Mouse (Mus musculus) erythroid progenitor cell, adult 5-6 weeks (primary cell): ENCODE data around the gene Zc3h12b. TPM values are rescaled to one million over a fixed set of nuclear protein-coding genes. Genes with fewer than 3 reads are reported as not detected.

Experiments
- ATAC-seq: replicated peaks from 2 replicates; pipeline ENCODE4 v1.8.0; 2016; ENCODE audit warnings: moderate number of reproducible peaks, mild to moderate bottlenecking, moderate TSS enrichment, inconsistent platforms; ENCODE audit not compliant: poor library complexity, low FRiP score, severe bottlenecking
- total RNA-seq, 2 experiments: library from RNA; stranded (forward) in 1 of 2; stranded (reverse) in 1 of 2; fragments of 150-400 nt in 1 of 2; fragments of 186-747, 209-891 nt in 1 of 2; gene quantifications; 2 replicates each; pipeline versions ENCODE4 v1.2.3 to v1.2.4; 2015 to 2017; ENCODE audit warnings: low replicate concordance in 2 of 2

Gene Zc3h12b
- total RNA-seq (2015; ENCODE audit: low replicate concordance) (0.42 and 1.8 TPM in 2 replicates), total RNA-seq (2017; ENCODE audit: low replicate concordance) (not detected in 2 replicates)

- peak; percentile 52; the same call in 1 of the 2 replicates for ATAC-seq
These were observed at the start of gene Zc3h12b for GRCm38 (mm10) chrX:95711227-95712111. Gene Zc3h12b (plus strand): TSS chrX:95711678.

DNA sequence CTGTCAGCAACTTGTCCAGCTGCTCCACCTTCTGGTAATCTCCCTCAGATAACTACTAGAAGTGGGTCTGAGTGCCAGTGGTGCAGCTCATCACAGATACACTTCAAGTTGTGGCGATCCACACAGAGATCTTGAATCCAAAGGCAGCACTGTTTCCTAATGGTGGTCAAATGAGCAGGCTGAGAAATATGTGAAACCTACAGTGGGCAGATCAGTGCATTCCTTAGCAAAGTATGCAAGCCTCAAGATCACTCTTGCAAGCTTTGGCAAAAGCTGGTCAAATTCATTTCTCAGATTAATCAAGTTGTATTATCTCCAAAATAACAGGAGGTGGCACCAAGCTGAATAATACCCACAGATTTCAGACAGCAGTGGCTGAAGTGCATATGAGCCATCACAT is 29.3 kb upstream of the Zc3h12b start:
- no peak for ATAC-seq

GRCm38 (mm10) chrX:95687119-95687518 is 24.4 kb upstream of the Zc3h12b start:
- ATAC-seq, result no peak

DNA sequence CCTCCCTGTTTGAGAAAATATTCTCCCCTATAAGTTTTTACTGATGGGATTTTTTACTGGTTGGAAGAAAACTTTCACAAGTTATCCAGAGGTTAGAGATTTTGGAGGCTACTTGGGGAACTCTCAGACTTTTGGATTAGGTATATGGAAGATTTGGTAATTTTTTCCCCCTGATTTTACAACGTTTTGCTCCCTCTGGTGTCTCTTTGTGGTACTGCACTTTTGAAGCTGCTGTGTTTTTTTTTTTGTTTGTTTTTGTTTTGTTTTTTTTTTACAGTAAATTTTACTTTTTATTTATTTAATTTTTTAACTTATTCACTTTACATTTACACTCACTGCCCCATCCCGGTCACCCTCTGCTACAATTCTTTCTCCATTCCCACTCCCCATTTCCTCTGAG is 26.8 kb downstream of the Zc3h12b start:
- no peak for ATAC-seq

- ATAC-seq, result no peak
These were observed 84.4 kb downstream of the Zc3h12b start for GRCm38 (mm10) chrX:95795881-95796280.

GRCm38 (mm10) chrX:95801790-95802189 is 90.3 kb downstream of the Zc3h12b start:
- no peak for ATAC-seq

DNA sequence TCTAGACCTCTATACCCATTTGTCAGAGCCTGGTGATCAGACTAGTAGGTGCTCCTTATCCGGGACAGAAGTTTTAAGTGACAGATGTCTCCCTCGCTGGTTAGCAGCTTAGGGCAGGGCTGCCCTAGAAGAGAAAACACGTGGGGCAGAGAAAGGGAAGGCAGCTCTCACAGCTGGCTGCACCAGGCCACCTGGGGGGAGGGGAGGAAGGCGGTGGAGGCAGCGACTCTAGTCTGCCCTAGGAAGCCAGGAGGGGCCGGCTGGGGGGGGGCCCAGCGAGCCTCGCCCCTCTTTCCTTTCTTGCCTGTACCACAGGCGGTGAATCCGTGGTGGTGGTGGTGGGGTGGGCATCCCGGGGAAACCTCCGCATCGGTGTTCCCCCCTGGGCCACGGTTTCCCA is 141.3 kb downstream of the Zc3h12b start:
- ATAC-seq, result no peak

GRCm38 (mm10) chrX:95881111-95881510 is 169.6 kb downstream of the Zc3h12b start:
- no peak for ATAC-seq

DNA sequence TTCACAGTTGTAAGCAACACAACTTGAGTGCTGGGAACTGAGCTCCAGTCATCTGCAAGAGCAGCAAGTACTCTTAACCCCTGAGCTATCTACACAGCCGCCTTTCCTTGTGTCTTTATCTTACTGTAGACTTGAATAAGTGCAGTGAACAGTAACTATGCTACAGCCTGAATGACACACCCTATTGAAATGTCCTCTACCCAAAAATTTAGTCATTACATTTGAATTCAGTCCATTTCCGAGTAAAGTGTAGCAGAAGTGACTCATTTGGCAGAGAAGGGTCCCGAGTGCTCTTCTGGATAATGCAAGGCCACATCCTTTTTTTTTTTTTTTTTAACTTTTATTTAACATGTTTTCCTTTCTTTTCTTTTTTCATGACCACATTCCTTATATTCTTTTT is 191.2 kb downstream of the Zc3h12b start:
- ATAC-seq, result no peak

DNA sequence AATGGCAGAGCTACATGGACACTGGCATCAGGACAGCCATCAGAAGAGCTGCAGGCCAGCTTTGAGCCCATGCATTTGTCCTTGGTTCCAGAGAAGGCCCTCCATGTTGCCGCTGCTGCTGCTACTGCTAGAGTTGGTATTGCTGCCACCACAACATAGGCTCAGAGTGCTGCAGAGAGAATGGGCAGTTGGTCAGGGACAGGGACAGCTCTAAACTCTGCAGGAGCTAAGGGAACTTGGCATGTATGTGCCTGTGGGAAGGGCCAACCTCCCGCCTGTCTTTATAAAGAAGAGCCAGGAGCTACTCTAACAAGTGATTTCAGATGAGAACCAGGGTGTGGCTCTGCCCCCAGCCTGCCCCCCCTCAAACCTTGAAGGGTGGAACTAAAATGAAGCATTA is 224.0 kb downstream of the Zc3h12b start:
- ATAC-seq, result no peak

DNA sequence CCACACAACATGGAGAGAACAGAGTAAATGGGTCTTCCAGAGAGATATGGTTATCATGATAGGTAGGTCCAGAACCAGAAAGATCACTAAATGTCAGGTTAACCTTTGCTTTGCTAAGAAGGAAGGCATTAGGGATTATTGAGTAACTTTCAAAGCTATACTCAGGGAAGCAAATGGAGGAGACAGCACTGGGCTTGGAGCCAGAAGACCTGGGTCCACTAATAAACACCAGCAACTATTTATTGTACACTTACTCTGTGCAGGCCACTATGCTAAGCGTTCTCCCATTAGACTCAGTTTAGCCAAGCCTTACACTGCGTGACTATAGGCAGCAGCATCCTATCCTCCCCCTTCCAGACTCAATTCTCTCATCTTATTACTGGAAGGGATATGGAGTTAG is 234.0 kb downstream of the Zc3h12b start:
- ATAC-seq, result no peak

DNA sequence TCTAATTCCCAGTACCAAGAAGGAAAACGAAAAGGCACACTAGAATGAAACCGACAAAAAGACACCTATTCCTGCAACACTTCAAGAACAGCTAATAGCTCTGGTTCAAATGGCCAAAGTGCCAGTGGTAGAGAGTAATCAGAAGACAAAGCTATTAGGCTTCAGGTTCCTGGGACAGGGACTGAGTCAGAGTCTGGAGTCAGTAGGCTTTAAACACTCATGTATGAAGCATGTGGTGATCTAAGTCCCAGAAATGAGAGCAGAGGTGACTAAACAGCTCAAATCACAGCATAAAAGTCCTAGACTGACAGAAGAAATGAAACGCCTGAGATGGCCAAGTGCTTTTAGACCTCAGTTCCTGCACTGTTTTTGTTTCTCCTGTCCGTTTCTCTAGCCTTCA is 236.7 kb downstream of the Zc3h12b start:
- ATAC-seq, result no peak

DNA sequence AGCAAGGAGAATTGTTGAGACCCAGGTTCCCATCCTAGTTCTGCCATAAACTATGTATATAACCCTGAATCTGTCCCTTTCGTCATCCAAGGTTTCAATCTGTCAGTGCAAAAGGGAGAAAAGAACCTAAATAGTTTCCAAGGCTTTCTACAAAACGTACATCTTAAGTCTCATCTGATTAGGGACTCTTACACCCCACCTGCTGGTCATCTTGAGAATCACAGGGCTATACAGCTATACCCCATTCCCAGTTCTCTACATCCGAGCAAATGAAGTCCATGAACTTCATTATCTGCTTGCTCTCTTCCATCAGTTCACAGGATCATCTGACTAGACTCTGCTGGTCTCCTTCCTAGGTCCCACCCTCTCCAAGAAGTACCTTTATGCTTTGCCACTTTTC is 239.3 kb downstream of the Zc3h12b start:
- no peak for ATAC-seq

- ATAC-seq, result peak; percentile 100
These were observed 245.2 kb downstream of the Zc3h12b start, which contains the start of gene Las1l for GRCm38 (mm10) chrX:95956497-95957293. Gene Las1l (minus strand): TSS chrX:95956962.

DNA sequence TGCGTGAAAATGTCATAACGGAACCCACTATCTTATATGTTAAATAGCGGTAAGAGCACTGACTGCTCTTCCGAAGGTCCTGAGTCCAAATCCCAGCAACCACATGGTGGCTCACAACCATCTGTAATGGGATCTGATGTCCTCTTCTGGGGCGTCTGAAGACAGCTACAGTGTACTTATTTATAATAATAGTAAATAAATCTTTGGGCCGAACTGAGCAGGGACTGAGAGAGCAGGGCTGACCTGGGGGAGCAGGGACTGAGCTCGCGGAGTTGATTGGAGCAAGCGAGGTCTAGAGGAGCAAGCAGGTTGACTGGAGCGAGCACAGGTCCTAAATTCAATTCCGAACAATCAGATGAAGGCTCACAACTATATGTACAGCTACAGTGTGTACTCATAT is 246.0 kb downstream of the Zc3h12b start:
- ATAC-seq, result 0 out of 2 replicates have a peak, but pooled peaks have one; percentile 4

- ATAC-seq, result no peak
These were observed 251.9 kb downstream of the Zc3h12b start for GRCm38 (mm10) chrX:95963366-95963765.

DNA sequence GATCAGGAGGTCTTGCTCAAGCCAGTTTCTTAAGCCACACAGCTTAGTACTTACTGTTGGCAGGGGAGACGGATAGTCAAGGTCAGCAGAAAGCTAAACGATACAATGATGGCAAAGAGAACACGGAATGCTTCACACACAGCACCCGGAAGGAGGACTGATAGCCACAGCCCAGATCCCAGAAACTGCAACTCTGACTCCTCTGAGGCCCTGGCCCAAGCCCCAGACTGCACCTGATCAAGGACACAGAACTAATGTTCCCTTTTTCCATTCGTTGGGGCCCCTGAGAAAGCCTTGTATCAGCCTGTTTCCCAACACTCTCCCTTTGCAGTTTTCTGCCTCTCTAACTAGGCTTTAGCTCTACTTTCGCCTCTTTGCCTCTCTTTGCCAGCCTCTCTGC is 253.6 kb downstream of the Zc3h12b start:
- ATAC-seq, result no peak

- ATAC-seq, result peak; percentile 63
These were observed 256.5 kb downstream of the Zc3h12b start for GRCm38 (mm10) chrX:95967847-95968593.

GRCm38 (mm10) chrX:95968594-95968965 is 257.1 kb downstream of the Zc3h12b start:
- ATAC-seq, result peak; percentile 76

DNA sequence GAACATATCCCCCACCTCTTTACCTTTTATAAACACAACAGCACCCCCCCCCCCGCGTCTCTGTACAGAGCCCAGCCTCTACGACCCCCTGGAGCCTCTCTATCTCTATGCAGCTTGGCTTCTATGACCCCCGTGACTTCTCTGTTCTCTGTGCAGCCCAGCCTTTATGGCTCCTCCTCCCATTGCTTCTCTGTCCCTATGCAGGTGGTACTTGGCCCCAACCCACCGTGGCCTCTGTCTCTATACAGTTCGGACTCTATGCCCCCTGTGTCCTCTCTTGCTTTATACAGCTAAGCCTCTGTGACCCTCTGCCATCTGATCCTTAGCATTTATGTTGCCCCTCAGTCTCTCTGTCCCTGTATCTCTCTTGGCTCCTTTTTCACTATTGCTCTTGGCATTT is 257.6 kb downstream of the Zc3h12b start:
- no peak for ATAC-seq
